Mouse (Mus musculus) limb, embryonic 14.5 days (tissue): Measurements from ENCODE around the gene Mrpl18. TPM values are rescaled to one million over a fixed set of nuclear protein-coding genes. Genes with fewer than 3 reads are reported as not detected.
A peak's percentile ranks its signal among the peaks of the same experiment; 100 is the strongest.

Experiments used
- ATAC-seq: fragments of 200-750 bp; cut with Nextera tagmentation; 2 replicates; pipeline ENCODE4 v1.8.0; 2017; ENCODE audit warnings: low read depth, moderate number of reproducible peaks, moderate TSS enrichment; ENCODE audit not compliant: low FRiP score
- DNase-seq: peaks from one replicate; pipeline ENCODE4 v3.0.0-alpha.2; 2015; ENCODE audit warnings: low spot score
- H3K27ac ChIP-seq: fragments of 300-500 bp; sonication (generic); replicated peaks from 2 replicates; pipeline ENCODE4 v1.5.1; 2014; ENCODE audit warnings: low read depth, mild to moderate bottlenecking, low read length, moderate library complexity, mixed read lengths
- H3K27me3 ChIP-seq: fragments of 300-500 bp; sonication (generic); 2 replicates; pipeline ENCODE4 v1.6.1; 2014; ENCODE audit warnings: low read length, mixed read lengths; ENCODE audit not compliant: control insufficient read depth, insufficient read depth
- H3K36me3 ChIP-seq: fragments of 300-500 bp; sonication (generic); 2 replicates; pipeline ENCODE4 v1.6.1; 2014; ENCODE audit warnings: mild to moderate bottlenecking, low read length, moderate library complexity, mixed read lengths; ENCODE audit not compliant: control insufficient read depth, insufficient read depth
- H3K4me1 ChIP-seq: fragments of 300-500 bp; sonication (generic); 2 replicates; pipeline ENCODE4 v1.6.1; 2014; ENCODE audit warnings: antibody characterized with exemption, low read length, mixed read lengths; ENCODE audit not compliant: control insufficient read depth, insufficient read depth
- H3K4me2 ChIP-seq: fragments of 300-500 bp; sonication (generic); replicated peaks from 2 replicates; pipeline ENCODE4 v1.6.1; 2014; ENCODE audit warnings: low read depth, mild to moderate bottlenecking, low read length, moderate library complexity; ENCODE audit not compliant: severe bottlenecking
- H3K4me3 ChIP-seq: fragments of 300-500 bp; sonication (generic); replicated peaks from 2 replicates; pipeline ENCODE4 v1.5.1; 2014; ENCODE audit warnings: low read length
- H3K9ac ChIP-seq: fragments of 300-500 bp; sonication (generic); 2 replicates; pipeline ENCODE4 v1.6.1; 2014; ENCODE audit warnings: mild to moderate bottlenecking, low read depth, low read length, moderate library complexity; ENCODE audit not compliant: severe bottlenecking
- H3K9me3 ChIP-seq: fragments of 300-500 bp; sonication (generic); 2 replicates; pipeline ENCODE4 v1.6.1; 2016; ENCODE audit warnings: low read length; ENCODE audit not compliant: control insufficient read depth
- POLR2A ChIP-seq: fragments of 200-500 bp; IDR thresholded peaks from 2 replicates; pipeline ENCODE4 v1.8.0; 2012; ENCODE audit warnings: inconsistent platforms, mild to moderate bottlenecking, moderate library complexity, borderline replicate concordance; ENCODE audit not compliant: insufficient read depth, insufficient read length; ENCODE audit errors: extremely low read depth
- WGBS: fragments of 180-500 bp; shearing (Covaris S2); extraction: QIAGEN DNeasy Blood & Tissue Kit; methylation state at CpG from one replicate; pipeline ENCODE4 v1.1.7; 2014; 5-methylcytosine and 5-hydroxymethylcytosine counted together
- polyA plus RNA-seq, 2 experiments: library from polyadenylated mRNA; depleted of rRNA in 1 of 2; stranded (reverse) in 1 of 2; unstranded in 1 of 2; fragments of >200 nt; fragmentation: Nextera tagmentation in 1 of 2; extraction: Ambion mirVana in 1 of 2; gene quantifications; 2 replicates each; pipeline versions ENCODE4 v1.2.1 to v1.2.3; 2012 to 2014

Mrpl18 gene
- polyA plus RNA-seq, 2 experiments, result 66.4 to 127 TPM

DNA sequence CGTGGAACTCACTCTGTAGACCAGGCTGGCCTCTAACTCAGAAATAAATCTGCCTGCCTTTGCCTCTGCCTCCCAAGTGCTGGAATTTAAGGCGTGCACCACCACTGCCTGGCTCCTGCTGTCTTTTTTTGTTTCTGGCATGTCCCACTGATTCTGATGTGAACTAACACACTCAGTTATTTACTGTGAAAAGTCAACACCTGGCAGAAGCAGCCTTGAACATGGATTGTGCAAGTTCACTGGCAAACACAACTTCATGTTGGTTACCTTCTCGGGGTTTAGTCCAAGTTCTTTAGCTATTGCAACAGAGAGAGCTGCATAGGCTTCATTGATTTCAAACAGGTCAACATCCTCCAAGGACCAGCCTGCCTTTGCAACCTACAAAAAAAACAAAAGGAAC is 8.9 kb upstream of the Mrpl18 start:
- peaks cover 63% of the 10 kb centered on the region for H3K36me3 ChIP-seq
- TF ChIP-seq POLR2A, result no peak

DNA sequence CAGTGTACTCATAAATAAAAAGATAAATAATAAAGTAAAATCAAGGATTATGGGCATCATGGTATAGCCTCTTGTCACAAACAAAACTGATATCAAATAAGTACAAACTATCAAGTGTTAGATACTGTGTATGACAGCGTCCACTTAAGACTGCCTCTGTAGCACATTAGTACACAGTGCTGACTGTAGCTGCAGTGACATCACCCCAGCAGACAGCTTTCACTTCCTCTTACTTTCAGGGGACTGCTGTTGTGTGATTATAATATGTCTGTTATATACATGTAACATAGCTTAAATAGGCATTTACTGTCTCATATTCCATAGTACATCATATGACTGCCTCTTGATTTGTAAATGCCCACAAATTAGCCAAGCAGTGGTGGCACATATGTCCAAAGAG is 4.9 kb upstream of the Mrpl18 start:
- H3K9ac ChIP-seq, result no peak overlapping the region
- no peak for TF ChIP-seq POLR2A
- H3K4me1 ChIP-seq, result peaks cover 6% of the 10 kb centered on the region; the same call in 1 of the 2 replicates
- H3K27ac ChIP-seq, result no peak overlapping the region
- WGBS, result 96% methylated on average over 1 of the region's 1 CpGs
- no peaks in the 10 kb centered on the region for H3K9me3 ChIP-seq
- no peak overlapping the region for H3K4me2 ChIP-seq
- H3K4me3 ChIP-seq, result no peak overlapping the region
- ATAC-seq (no peak), DNase-seq (no peak)
- H3K36me3 ChIP-seq, result peaks cover 78% of the 10 kb centered on the region
- no peaks in the 10 kb centered on the region for H3K27me3 ChIP-seq

More for the DNA sequence above, 8.9 kb upstream of the Mrpl18 start:
- ATAC-seq (no peak), DNase-seq (no peak)
- Histone ChIP-seq H3K9ac (no peak overlapping the region), H3K4me2 (no peak overlapping the region), H3K27me3 (no peaks in the 10 kb centered on the region), H3K9me3 (no peaks in the 10 kb centered on the region), H3K4me3 (no peak overlapping the region), H3K27ac (no peak overlapping the region), H3K4me1 (no peaks in the 10 kb centered on the region)
- WGBS, result 96% methylated on average over 3 of the region's 3 CpGs

DNA sequence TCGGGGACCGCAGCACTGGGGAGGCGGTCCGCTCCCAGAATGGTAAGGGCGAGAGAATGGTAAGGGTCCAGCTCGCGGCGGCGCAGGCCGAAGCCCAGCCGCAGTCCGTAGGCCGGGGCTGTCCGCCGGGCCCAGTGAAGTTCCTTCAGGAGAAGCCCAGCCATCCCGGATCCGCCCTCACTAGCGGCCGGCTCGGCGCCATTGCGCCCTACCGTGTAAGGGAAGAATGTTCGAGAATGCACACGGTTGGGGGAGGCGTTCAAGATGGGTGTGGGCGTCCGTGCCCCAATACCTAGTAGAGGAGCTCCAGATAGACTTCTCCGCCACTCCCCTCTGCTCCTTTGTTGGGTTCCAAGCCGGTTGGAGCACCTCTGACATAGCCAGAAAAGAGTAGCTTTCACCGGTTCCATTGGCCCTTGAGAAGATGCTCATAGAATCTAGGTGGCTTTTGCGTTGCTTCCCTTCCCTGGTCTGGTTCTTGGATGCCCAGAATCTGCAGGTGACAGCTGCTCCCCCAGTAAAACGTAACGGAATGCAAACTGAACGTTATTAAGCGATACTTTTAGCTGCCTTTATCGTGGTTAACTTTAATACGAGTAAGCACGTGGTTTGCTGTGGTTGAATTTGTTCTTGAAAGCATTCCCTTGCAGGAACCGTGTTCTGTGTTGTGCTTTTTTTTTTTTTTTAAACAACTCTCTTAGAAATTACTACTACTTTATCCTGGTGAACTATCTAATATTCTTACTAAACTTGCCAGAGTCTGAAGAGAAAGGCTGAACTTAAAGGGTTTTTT is 639 bp upstream of the Mrpl18 start:
- peaks cover 61% of the 10 kb centered on the region for H3K36me3 ChIP-seq
- H3K4me2 ChIP-seq, result peak overlapping the region; percentile 84
- peak overlapping the region; percentile 93 for H3K27ac ChIP-seq
- under 1% methylated on average over 39 of the region's 40 CpGs for WGBS
- peaks cover 9% of the 10 kb centered on the region; the same call in 1 of the 2 replicates for H3K4me1 ChIP-seq
- ATAC-seq (peak; percentile 19), DNase-seq (peak; percentile 36)
- peak overlapping the region; percentile 99 for H3K9ac ChIP-seq
- H3K27me3 ChIP-seq, result no peaks in the 10 kb centered on the region
- TF ChIP-seq POLR2A, result no peak
- H3K9me3 ChIP-seq, result no peaks in the 10 kb centered on the region
- H3K4me3 ChIP-seq, result peak overlapping the region; percentile 94

DNA sequence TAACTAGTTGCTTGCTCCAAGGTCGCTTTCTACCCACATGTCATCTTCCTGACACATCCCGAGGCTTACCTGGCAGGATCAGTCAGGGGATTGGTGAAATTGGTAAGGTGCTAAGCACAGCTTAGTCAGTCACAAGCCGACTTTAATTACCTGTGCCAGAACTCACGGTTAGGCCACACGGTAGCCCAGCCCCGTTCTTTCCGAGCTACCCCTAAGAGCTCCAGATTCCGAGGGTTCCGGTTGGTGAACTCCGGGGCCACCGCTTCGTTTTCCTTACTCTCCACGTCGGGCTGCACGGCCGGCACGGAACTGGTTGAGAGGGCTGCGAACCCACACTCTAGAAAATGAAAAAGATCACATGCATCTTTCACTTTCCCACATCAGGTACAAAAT is 661 bp downstream of the Mrpl18 start, which contains the start of gene Tcp1:
Gene Tcp1, plus strand, starts transcription at position 214 of the 393 bp plus-strand sequence.
- peaks cover 61% of the 10 kb centered on the region for H3K36me3 ChIP-seq
- peaks cover 9% of the 10 kb centered on the region; the same call in 1 of the 2 replicates for H3K4me1 ChIP-seq
- peak within 1 kb of the TSS; percentile 99 for H3K9ac ChIP-seq
- no peaks in the 10 kb centered on the region for H3K9me3 ChIP-seq
- peak within 1 kb of the TSS; percentile 93 for H3K27ac ChIP-seq
- ATAC-seq (no peak), DNase-seq (no peak)
- H3K4me2 ChIP-seq, result peak within 1 kb of the TSS; percentile 84
- under 1% methylated on average over 18 of the region's 18 CpGs for WGBS
- H3K4me3 ChIP-seq, result peak within 1 kb of the TSS; percentile 94
- TF ChIP-seq POLR2A, result no peak
- no peaks in the 10 kb centered on the region for H3K27me3 ChIP-seq

GRCm38 (mm10) chr17:12910391-12910790 is 5.8 kb downstream of the Mrpl18 start:
- Histone ChIP-seq H3K4me1 (peaks cover 3% of the 10 kb centered on the region; the same call in 1 of the 2 replicates), H3K36me3 (peaks cover 45% of the 10 kb centered on the region), H3K4me3 (no peak overlapping the region), H3K9me3 (no peaks in the 10 kb centered on the region), H3K27me3 (no peaks in the 10 kb centered on the region), H3K9ac (no peak overlapping the region), H3K4me2 (no peak overlapping the region), H3K27ac (no peak overlapping the region)
- ATAC-seq, result no peak
- 89% methylated on average over 8 of the region's 8 CpGs for WGBS
- DNase-seq, result no peak
- TF ChIP-seq POLR2A, result no peak
